Mouse (Mus musculus) layer of hippocampus, postnatal 36 days (tissue): Measurements from ENCODE around the gene Smug1. TPM values are rescaled to one million over a fixed set of nuclear protein-coding genes. Genes with fewer than 3 reads are reported as not detected.

Experiments used
- DNase-seq, 2 experiments: peaks; one replicate each; pipeline ENCODE4 v3.0.0; 2022
- total RNA-seq, 2 experiments: library from RNA; stranded (reverse); gene quantifications; 2 replicates each; pipeline ENCODE4 v1.2.3; 2021

Gene Smug1
- total RNA-seq, 2 experiments from 2014 or later, result 20.9 to 22.5 TPM

DNA sequence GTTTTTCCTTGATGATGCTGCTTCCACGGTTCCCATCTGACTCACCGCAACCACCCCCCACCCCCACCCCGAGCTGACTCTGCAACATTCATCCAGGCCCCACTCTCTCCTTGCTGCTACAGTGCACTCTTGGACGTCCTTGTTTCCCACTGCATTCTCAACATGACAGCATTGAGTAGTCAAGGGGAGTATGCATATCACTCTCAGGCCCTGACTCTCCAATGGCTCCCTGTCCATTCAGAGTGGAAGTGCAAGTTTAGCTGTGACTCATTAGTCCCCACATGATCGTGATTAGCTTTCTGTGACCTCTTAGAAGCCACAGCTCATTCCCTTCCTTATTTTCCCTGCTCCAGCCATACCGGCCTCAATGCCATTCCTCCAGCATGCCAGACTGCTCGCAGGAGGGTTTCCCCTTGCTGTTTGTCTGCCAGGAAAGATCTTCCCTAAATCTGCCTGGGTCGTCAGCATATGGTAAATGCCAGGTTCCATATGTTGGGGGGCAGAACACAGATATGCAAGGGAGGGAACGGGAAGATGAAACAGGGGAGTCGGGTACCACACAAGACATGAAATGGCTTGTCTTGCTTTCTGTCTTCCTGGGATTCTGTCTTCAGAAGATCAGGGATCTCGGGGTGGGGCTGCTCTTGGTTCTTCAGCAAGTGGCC lies 21.1 kb downstream of the Smug1 start:
- DNase-seq, result peak in 1 of 2 experiments; percentile 53

DNA sequence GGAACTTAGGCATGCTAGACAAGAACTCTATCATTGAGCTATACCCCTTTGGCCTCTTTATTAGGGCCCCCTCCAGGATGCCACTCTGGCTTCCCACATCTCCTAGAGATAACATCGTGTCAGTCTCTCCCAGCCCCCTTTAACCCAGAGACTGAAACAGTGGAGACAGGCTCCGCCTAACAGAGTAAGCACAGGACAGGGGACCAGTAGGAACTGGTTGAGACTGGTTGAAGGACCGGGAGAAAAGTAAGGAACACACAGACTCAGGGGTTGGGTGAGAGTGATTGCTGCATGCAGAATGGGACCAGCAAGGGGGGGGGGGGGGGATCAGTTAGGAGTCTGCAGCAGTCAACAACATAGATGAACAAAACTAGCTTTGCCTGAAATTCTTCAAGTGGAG lies 22.7 kb downstream of the Smug1 start:
- no peak for DNase-seq

DNA sequence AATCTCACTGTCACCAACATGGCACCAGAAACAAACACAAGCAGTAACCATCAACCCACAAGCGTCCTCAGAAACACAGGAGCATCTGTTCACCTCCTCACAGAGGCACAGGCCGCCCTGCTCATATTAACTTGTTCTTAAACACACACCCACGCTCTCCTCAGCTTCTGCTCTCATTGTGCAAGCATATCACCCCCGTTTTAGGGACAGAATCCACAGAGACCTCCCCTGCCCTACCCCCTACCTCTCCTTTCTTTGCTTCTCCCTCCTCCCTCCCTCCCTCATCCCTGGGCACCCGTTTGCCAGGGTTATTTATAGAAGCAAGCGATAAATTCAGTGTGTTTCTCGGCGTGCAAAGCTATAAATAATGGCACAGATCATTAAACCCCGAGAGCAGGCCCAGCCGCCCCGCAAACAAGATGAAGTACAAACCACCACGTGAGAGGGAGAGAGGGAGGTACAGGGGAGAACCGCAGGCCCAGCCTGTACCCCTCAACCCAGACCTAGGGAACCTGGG lies 31.4 kb downstream of the Smug1 start:
- DNase-seq, result peak; percentile 53 to 64

DNA sequence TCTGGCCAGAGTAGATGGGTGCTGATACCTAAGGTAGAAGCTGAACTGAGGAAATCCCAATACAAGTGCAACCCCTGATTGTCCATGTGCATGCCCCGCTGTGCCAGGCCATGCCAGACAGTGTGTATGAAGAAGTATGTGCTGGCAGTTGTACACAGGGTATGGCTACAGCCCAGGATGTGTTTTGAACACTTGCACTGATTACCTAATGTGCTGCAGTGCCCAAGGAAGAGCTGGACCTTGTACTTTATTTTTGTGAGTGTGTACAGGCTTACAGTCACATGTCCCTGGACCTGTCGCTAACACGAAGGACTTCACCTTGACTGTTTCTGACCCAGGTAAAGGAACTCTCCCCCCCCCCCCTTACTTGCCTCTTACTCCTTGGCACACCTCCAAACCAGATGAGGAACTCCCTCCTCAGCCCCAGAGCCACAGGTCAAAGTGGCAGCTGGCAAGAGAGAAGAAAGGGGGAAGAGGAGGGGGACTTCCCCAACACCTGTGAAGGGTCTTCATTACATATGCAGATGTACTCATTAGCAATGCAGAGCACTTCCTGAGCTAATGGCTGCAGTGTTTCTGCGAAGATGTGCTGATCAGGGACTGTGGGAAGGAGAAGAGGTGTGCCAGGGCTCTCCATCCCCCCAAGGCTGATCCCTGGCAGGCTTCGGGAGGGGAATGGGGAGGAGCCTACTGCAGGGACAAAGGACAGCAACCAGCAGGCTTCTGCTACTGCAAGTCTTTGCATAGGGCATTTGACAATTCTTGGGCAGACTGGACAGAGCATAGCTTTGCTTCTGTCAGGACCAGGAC lies 32.4 kb downstream of the Smug1 start:
- no peak for DNase-seq

DNA sequence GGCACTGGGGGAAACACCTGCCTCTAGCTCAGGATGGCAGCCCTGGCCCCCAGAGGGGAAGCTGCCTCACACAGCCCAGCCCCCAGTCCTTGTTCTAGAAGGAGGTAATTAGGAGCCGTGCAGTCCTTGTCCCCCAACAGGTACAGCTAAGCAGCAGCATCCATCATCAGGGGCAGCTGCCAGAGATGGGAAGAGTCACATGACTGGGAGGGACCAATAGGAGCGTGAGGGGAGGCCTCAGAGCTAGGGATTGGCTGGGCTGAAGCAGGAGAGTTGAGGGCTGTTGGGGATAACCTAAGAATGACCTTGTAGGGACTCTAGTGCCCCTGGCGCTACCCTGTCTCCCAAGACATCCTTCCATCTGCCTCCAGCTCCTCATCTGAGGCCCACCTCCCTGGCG lies 33.1 kb downstream of the Smug1 start:
- no peak for DNase-seq

DNA sequence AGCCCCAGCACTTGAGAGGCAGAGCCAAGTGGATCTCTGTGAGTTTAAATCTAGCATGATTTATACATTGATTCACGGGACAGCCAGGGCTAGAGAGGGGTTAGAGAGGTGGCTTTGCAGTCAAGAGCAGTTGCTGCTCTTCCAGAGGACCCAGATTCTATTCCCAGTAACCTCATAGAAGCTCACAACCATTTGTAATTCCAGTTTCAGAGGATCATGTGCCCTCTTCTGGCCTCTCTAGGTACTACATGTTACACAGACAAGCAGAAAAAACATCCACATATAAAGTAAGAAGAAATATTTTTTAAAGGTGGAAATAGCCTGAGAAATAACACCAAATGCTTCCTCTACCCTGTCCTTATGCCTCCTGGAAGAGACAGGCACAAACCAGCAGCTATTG lies 36.2 kb downstream of the Smug1 start:
- DNase-seq, result no peak

DNA sequence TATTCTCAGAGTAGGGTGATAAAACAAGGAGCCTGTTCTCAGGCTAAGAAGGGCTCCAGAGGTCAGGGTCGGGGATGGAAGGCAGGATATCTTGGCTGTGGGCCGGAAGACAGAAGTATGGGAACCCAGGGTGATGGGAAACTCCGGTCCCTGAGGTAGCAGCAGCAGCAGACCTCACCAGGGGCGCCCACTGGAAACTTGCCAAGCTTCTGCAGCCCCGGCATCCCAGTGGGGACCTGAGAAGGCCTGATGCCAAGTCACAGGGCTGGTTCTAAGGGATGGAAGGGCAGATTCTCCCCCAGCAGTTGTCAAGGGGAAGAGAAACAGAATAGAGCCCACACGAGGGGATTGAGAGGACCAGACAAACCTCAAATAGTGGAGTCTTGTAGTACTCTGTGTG lies 37.6 kb downstream of the Smug1 start:
- DNase-seq, result no peak

DNA sequence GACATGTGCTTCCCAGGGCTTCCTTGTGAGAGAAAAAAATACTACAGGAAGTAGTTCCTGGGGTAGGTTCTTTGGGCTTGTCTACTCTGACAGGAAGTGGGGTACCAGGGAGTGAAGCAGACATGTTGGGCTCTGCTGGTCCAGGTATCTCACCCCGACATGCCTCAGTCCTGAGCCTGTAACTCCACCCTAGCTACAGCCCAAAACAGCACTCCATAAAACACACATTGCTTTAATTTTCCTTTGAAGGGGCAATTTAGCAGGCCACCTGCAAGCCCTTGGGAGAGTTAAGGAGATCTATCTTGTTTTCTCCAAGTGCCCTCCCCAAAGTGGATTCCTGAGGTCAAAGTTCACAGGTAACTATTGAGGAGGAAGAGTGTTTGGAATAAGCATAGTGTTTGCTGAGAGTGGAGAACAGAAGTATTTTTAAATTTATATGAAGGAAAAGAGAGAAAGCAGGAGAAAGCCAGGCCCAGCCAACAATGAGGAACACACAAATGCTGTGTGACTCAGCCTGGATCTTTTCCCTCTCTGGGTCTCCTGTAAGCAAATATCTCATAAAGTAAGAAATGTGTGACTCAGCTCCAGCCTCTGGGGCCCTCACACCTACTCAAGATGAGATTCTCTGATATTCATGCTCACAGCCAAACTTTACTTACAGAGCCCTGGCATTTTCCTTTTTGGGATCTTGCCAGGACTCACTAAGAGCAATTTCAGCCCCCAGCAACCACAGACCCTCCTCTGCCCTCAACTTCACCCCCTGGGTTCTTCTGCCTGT lies 38.6 kb downstream of the Smug1 start:
- DNase-seq, result no peak

DNA sequence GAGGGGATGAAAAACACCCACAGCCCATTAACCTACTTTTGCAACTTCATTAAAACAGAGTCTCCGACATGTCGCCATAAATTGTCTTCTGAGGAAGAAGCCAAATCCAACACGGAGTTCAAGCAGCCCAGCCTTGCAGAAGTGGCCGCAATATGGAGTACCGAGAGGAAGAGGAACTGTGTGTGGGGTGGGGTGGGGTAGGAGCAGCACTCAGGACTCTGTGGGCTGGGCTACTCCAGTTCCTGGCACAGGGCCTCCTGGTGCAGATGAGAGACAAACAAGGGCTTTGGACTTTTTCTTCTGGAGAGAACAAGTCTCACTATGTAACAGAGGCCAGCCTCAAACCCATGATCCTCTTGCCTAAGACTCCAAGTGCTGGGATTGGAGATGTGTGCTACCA lies 40.9 kb downstream of the Smug1 start:
- no peak for DNase-seq

DNA sequence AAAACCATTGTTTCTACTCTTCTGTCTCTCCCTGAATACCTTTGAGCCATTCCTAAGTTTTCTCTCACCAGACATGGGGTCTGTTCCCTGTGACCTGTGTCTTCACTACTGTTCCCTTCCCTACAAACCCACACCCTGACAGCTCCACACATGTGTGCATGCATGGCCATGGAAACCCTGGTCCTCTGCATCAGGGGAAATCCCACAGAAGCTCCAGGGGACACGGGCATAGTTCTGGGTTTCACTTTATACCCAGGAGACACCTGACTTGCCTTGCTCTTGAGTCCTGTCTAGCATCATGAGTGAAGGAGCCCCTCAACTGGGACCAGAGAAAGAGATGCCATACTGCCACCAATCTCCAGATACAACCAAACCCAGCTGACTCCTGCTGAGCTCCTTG lies 42.6 kb downstream of the Smug1 start:
- DNase-seq, result no peak

DNA sequence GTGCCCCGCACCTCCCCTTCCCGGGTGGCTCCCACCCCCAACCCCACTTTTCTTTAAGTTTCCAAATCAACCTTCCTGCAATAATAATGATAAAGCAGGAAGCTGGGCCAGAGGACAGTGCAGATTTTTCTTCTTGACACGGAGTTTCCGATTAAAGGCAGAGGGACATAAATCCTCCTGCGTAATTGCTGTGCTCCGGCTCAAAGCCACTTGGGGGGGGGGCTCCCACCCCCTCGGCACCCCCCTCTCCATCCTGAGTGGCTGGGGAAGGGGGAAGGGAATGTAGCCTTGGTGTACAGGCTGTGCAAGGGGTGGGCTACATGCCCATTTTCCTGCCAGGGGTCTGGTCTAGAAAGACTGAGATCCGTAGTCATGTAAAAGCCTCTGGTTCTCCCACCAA lies 43.5 kb downstream of the Smug1 start:
- DNase-seq, result no peak

DNA sequence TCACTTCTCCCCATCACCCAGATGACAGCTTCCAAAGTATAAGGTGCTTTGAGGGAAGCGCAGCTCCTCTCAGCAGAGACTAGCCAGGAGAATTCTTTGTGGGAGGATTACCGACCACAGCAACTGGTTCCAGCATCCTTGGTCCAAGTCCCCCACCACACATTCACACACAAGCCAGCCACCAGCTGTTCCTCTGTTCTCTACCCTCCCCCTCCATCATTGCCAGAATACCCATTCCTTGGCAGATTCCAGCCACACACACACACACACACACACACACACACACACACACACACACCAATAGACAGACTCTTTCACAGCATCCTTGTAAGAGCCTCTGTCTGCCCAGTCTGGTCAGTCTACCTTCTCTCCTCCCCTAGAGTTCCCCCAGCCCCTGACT lies 44.5 kb downstream of the Smug1 start:
- no peak for DNase-seq

DNA sequence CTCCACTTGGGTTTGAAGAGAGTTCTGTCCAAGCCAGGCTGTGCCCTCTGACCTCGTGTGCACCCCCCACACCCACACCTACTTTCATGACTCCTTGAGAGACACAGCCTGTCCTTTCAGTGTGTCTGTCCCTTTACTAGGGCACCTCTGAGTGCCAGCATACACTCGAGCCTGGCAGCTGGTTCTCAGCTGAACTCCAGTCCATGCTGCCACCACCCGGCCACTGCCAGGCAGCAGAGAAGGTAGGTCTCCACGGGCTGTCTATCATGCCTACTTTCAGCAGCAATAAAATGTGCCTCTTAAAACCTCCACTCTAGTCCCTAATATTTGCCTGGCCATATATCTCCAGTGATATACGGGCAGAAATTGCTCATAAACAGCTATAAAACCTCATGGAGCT lies 45.5 kb downstream of the Smug1 start:
- peak; percentile 15 to 20 for DNase-seq

DNA sequence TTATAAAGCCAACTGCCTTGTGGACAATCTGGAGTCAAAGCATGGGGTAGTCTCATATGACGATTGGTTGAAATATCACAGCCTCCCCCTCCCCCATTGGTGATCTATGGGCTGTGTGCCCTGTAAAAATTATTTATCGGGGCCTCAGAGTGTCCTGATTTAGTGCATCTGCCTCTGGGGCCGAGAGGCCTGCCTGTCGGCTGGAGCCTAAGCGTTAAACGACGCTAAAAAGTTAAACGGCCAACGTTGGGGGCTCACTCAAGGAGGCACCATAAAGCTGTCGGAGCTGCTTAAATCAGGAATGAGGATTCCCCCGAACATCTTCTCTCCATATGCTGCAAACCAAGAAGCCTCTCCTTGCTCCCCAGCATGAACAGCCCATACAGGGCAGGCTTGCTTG lies 46.3 kb downstream of the Smug1 start:
- DNase-seq, result no peak

DNA sequence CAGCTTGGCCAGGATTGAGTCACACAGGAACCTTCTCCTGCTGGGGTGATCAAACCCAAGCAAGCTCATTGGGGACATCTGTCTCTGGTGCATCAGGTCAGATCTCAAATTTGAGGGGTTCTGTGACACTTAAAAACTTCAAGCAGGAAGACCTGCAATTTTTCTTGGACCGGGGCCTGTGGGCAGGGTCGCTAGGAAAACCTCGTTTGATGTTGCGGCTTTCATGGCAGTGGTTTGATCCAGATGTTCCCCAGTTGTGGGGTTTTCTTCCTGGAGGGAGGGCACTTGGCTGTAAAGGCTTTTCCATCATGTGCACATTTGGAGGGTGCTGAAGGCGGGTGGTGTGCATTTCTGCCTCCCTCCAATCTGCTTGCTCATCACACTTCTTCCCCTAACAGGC lies 51.2 kb downstream of the Smug1 start:
- DNase-seq, result no peak

DNA sequence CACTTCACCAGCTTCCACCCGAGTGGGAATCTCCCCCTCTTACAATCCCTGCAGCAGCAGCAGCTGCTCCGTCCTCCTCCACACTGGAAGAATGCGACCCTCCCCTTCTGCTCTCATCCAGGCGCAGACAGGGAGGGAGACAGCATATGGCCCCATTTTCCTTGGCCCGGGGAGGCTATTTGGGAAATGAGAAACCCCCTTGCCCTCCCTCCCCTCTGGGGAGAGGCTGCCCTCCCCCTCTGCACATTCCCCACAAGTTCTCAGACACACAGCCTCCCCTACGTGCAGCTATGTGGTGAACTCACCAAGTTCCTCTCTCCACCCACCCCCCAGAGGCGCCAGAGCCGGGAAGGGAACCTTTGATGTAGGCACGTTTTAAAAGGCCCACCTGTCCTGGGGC lies 51.6 kb downstream of the Smug1 start:
- DNase-seq, result no peak

DNA sequence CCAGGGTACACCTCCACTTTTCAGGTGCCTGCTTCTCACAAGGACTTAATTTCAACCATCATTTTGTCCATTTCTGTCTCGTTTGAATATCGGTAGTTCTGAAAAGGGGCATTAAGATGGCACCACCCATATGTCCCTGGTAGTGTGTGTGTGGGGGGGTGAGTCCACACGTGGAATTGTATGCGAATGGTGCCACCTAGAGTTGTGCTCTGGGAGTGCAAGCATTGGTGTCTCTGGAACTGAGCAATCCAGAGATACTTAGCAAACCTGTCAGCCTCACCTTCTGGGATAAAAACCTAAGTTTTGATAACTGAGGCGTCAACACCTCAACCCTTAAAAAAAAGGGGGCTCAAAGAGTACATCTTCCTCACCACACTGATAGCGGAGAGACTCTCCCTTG lies 53.8 kb downstream of the Smug1 start:
- DNase-seq, result no peak

DNA sequence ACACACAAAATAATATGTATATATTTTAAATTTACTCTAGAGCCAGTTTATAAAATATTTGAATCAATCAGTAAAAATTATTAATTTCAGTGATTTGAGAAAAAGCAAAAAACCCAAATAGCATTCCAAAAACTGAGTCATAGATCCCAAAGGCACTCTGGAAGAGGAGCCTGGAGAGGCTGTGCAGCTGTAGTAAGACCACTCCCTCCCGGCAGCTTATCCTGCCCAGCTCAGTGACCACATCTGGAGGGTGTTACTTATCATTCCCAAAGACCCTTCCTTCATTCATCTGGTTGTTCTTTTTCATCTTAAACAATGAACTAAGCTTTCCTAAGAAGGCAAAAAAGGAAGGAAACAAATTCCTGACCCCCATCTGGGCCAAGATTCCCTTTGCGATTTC lies 54.6 kb downstream of the Smug1 start:
- DNase-seq, result no peak

DNA sequence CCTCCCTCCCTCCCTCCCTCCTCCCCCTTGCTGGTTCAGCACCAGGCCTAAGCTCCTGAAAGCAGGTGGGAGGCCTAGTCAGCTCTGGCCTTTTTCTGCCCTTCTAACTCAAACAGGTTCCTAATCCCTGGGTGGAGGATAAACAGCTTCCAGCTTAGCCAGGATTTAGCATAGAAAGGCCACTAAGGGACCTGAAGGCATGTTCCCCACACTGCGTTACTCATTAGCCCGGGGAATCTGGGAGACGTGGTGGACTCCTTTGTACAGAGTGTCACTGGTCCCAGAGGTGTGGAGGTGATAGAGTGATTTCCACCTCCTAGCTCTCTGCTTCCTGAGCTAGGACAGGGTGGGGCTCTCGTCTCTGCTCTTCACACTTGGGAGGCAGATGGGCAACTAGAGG lies 57.0 kb downstream of the Smug1 start:
- no peak for DNase-seq

DNA sequence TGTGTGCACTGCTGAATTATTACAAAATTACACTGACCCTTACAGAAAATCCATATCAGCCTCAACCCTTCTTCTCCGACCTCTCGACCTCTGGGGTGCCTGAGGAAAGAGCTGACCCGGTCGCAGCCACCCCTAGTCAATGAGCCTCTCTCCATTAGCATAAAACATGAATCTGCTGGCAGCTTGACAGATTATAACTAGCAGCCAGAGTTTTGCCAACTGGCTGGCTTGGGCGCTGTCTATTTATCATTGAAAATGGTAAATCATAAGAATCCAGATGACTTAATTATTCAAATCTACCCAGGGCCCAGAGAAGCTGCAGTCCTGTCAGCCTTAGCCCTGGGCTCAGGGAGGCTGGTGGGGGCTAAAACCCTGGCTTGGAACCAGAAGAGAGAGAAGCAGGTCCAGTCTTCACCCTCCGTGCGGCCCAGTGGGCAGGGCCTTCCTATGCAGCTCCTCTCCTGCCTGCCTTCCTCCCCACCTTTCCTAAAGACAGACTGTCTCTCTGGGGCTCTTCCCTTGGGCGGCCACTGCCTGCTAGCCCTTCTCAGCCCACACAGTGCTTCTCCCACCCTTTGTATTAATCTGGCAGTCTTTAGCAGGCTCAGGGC lies 58.7 kb downstream of the Smug1 start:
- DNase-seq, result no peak

DNA sequence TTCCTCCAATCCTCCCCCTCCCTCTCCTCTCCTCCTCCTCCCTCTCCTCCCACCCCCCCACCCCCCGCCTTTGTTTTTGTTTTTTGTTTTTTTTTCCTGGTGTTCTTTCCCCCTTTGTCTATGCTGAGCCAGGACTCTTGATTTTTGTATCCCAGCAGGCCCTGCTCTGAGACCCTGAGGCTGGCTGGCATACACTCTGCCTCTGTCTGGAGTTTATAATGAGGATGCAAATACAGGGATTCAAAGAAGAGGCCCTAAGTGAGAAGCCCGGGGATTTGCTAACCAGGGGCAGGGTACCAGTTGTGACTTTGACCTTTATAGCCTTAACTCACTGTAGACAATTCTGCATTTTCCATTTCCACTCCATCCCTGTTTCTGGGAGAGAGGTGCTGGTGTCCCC lies 60.7 kb downstream of the Smug1 start:
- DNase-seq, result no peak
